Mouse (Mus musculus): ENCODE measurements around the gene Ilvbl.
"Not testable (repeated sequence)": the region's sequence is repeated elsewhere in the genome, so short reads cannot be mapped to it uniquely, and the experiment has no call there.

Ilvbl gene

GRCm38 (mm10) chr10:78591406-78592328 lies 17.5 kb downstream of the Ilvbl start, which contains the start of gene Syde1:
Gene Syde1 (minus strand): TSS chr10:78591964.
- no peak for DNase-seq

- DNase-seq, result no peak
Observed at GRCm38 (mm10) chr10:78592856-78593379, 18.8 kb downstream of the Ilvbl start.

GRCm38 (mm10) chr10:78593736-78594135 lies 19.6 kb downstream of the Ilvbl start:
- no peak for DNase-seq

- no peak for DNase-seq
Observed at GRCm38 (mm10) chr10:78594157-78594556, 20.0 kb downstream of the Ilvbl start.

GRCm38 (mm10) chr10:78594566-78594965 lies 20.4 kb downstream of the Ilvbl start:
- DNase-seq, result no peak

GRCm38 (mm10) chr10:78599865-78600264 lies 25.7 kb downstream of the Ilvbl start:
- DNase-seq, result no peak

GRCm38 (mm10) chr10:78605080-78605479 lies 30.9 kb downstream of the Ilvbl start:
- DNase-seq, result peak; percentile 78

- no peak for DNase-seq
Observed at GRCm38 (mm10) chr10:78607602-78608001, 33.5 kb downstream of the Ilvbl start.

GRCm38 (mm10) chr10:78617974-78618373 lies 43.8 kb downstream of the Ilvbl start, which contains the start of gene Olfr1357:
Gene Olfr1357 (minus strand): TSS chr10:78618074.
- no peak for DNase-seq

GRCm38 (mm10) chr10:78623143-78623542 lies 49.0 kb downstream of the Ilvbl start:
- DNase-seq, result not testable (repeated sequence)

- DNase-seq, result peak; percentile 84 to 85
Observed at GRCm38 (mm10) chr10:78630194-78630593, 56.0 kb downstream of the Ilvbl start.

- peak; percentile 65 to 77 for DNase-seq
Observed at GRCm38 (mm10) chr10:78632311-78632710, 58.2 kb downstream of the Ilvbl start.
